Mouse (Mus musculus) left cerebral cortex, adult 8-10 months (tissue): ENCODE data around the gene Ptp4a2. TPM values are rescaled to one million over a fixed set of nuclear protein-coding genes. Genes with fewer than 3 reads are reported as not detected.
"Not testable (repeated sequence)": the region's sequence is repeated elsewhere in the genome, so short reads cannot be mapped to it uniquely, and the experiment has no call there.

Source experiments
- DNase-seq, 2 experiments: peaks; one replicate each; pipeline ENCODE4 v3.0.0; 2022; ENCODE audit warnings: low spot score in 2 of 2
- total RNA-seq, 4 experiments: library from RNA; stranded (reverse); gene quantifications; 2 replicates each; pipeline ENCODE4 v1.2.4; 2022

Ptp4a2 gene
- total RNA-seq, 4 experiments from 2014 or later = 128 to 154 (median 142) TPM

- no peak for DNase-seq
Observed at GRCm38 (mm10) chr4:129850491-129850890, 39.5 kb downstream of the Ptp4a2 start.

GRCm38 (mm10) chr4:129851861-129852260 is 40.8 kb downstream of the Ptp4a2 start:
- DNase-seq = no peak

GRCm38 (mm10) chr4:129853053-129853452 is 42.0 kb downstream of the Ptp4a2 start:
- DNase-seq = no peak

- no peak for DNase-seq
Observed at GRCm38 (mm10) chr4:129853996-129854395, 43.0 kb downstream of the Ptp4a2 start.

GRCm38 (mm10) chr4:129854615-129855014 is 43.6 kb downstream of the Ptp4a2 start:
- no peak for DNase-seq

GRCm38 (mm10) chr4:129855051-129855970 is 44.3 kb downstream of the Ptp4a2 start:
- DNase-seq = peak in 1 of 2 experiments; percentile 29

GRCm38 (mm10) chr4:129860456-129860855 is 49.4 kb downstream of the Ptp4a2 start:
- no peak for DNase-seq

GRCm38 (mm10) chr4:129861400-129861799 is 50.4 kb downstream of the Ptp4a2 start:
- no peak for DNase-seq

GRCm38 (mm10) chr4:129862357-129862756 is 51.3 kb downstream of the Ptp4a2 start:
- DNase-seq = no peak

GRCm38 (mm10) chr4:129866171-129866570 is 55.2 kb downstream of the Ptp4a2 start:
- DNase-seq = not testable (repeated sequence)

GRCm38 (mm10) chr4:129868211-129868610 is 57.2 kb downstream of the Ptp4a2 start:
- DNase-seq = no peak

GRCm38 (mm10) chr4:129870483-129870882 is 59.5 kb downstream of the Ptp4a2 start:
- no peak for DNase-seq

GRCm38 (mm10) chr4:129872376-129872922 is 61.4 kb downstream of the Ptp4a2 start:
- DNase-seq = no peak

GRCm38 (mm10) chr4:129874805-129875204 is 63.8 kb downstream of the Ptp4a2 start:
- DNase-seq = no peak

- peak in 1 of 2 experiments; percentile 32 for DNase-seq
Observed at GRCm38 (mm10) chr4:129875406-129875805, 64.4 kb downstream of the Ptp4a2 start.

- peak; percentile 38 to 57 for DNase-seq
Observed at GRCm38 (mm10) chr4:129876831-129877764, 66.1 kb downstream of the Ptp4a2 start.

GRCm38 (mm10) chr4:129877967-129878655 is 67.1 kb downstream of the Ptp4a2 start:
- DNase-seq = no peak

GRCm38 (mm10) chr4:129878656-129879145 is 67.7 kb downstream of the Ptp4a2 start:
- DNase-seq = no peak

- DNase-seq = no peak
Observed at GRCm38 (mm10) chr4:129879206-129879780, 68.3 kb downstream of the Ptp4a2 start.

GRCm38 (mm10) chr4:129880615-129881014 is 69.6 kb downstream of the Ptp4a2 start:
- DNase-seq = no peak
